Mouse (Mus musculus) ES-Bruce4 (cell line): ENCODE measurements around the gene Sftpd. TPM values are rescaled to one million over a fixed set of nuclear protein-coding genes. Genes with fewer than 3 reads are reported as not detected.

Experiments
- H3K27ac ChIP-seq: 2 replicates; pipeline ENCODE4 v1.5.1; 2012; ENCODE audit warnings: low read length, inconsistent platforms; ENCODE audit not compliant: insufficient read depth
- H3K27me3 ChIP-seq: 2 replicates; pipeline ENCODE4 v1.6.1; 2012; ENCODE audit warnings: mild to moderate bottlenecking, low read length, inconsistent platforms; ENCODE audit not compliant: control insufficient read depth, poor library complexity, insufficient read depth, severe bottlenecking
- H3K36me3 ChIP-seq: 2 replicates; pipeline ENCODE4 v1.6.1; 2012; ENCODE audit warnings: inconsistent platforms, mild to moderate bottlenecking, low read length, moderate library complexity; ENCODE audit not compliant: control insufficient read depth, poor library complexity, insufficient read depth, severe bottlenecking
- H3K4me1 ChIP-seq: one replicate; pipeline ENCODE4 v1.8.1; 2011; ENCODE audit warnings: low read length; ENCODE audit not compliant: control insufficient read depth, insufficient read depth
- H3K4me3 ChIP-seq: 2 replicates; pipeline ENCODE4 v1.5.1; 2011; ENCODE audit warnings: low read depth, mild to moderate bottlenecking, low read length
- H3K9ac ChIP-seq: 2 replicates; pipeline ENCODE4 v1.6.1; 2012; ENCODE audit warnings: low read depth, mild to moderate bottlenecking, inconsistent platforms; ENCODE audit not compliant: poor library complexity, severe bottlenecking
- H3K9me3 ChIP-seq: replicated peaks from 2 replicates; pipeline ENCODE4 v1.6.1; 2012; ENCODE audit warnings: mild to moderate bottlenecking, low read length, inconsistent platforms; ENCODE audit not compliant: control insufficient read depth, poor library complexity, insufficient read depth, severe bottlenecking
- CTCF ChIP-seq: IDR thresholded peaks from one replicate; pipeline ENCODE4 v1.8.1; 2011; ENCODE audit warnings: low read depth, low read length
- EP300 ChIP-seq: IDR thresholded peaks from 2 replicates; pipeline ENCODE4 v1.6.1; 2011; ENCODE audit warnings: low read depth, low read length; ENCODE audit not compliant: insufficient read depth
- POLR2A ChIP-seq: IDR thresholded peaks from one replicate; pipeline ENCODE4 v1.8.1; 2011; ENCODE audit warnings: low read length; ENCODE audit not compliant: insufficient read depth
- polyA plus RNA-seq: library from polyadenylated mRNA; stranded (reverse); fragments of >200 nt; gene quantifications from 2 replicates; pipeline ENCODE4 v1.2.4, GENCODE M21; 2011; ENCODE audit warnings: low read depth; ENCODE audit not compliant: missing spikeins, insufficient read depth, insufficient read length

Sftpd gene
- polyA plus RNA-seq, 1 experiment: not detected

DNA sequence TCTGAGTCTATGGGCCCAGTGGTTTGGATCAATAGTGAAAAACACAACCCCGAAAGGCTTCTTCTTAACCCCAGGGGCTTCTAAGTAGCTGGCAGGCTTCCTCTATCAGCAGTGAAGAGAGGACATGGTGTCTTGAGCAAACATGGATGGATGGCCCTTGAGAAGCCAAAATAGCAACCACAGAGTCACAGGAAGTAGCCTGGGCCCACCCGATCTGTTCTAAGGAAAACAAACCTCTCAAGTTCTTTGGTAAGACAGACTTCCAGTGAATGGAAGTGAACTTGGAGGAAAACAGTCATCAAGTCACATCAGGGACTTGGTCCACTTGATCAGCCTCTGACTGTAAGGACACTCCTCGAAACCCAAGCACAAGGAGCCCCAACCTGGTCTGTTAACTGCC lies 38.0 kb downstream of the Sftpd start:
- H3K9me3 ChIP-seq: no peaks in the 10 kb centered on the region
- no peaks in the 10 kb centered on the region for H3K4me1 ChIP-seq
- no peak overlapping the region for H3K9ac ChIP-seq
- no peaks in the 10 kb centered on the region for H3K27me3 ChIP-seq
- H3K4me3 ChIP-seq: no peak overlapping the region
- no peaks in the 10 kb centered on the region for H3K36me3 ChIP-seq
- H3K27ac ChIP-seq: no peak overlapping the region
- no peak for TF ChIP-seq EP300
- TF ChIP-seq POLR2A: no peak

DNA sequence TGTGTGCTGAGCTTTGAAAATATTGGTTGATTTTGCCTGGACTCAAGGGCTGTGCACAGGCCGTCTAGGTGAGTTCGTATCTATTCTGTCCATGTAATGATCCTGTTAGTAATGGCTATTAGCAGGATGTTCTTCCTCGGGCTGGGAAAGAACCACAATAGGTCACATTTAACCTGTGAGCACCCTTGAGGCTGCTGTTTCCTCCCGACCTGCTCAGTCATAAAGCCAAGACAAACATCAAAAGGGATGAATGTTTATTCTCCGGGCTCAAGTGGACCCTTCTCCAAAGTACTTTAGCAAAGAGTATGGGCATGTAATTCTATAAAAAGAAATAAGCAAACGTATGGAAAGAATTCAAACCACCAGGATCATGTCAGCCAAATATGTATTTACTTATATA lies 38.9 kb downstream of the Sftpd start:
- no peaks in the 10 kb centered on the region for H3K36me3 ChIP-seq
- H3K27me3 ChIP-seq: no peaks in the 10 kb centered on the region
- no peak overlapping the region for H3K9ac ChIP-seq
- no peaks in the 10 kb centered on the region for H3K4me1 ChIP-seq
- TF ChIP-seq EP300: no peak
- TF ChIP-seq CTCF: no peak
- TF ChIP-seq POLR2A: no peak
- H3K9me3 ChIP-seq: no peaks in the 10 kb centered on the region
- H3K27ac ChIP-seq: no peak overlapping the region
- H3K4me3 ChIP-seq: no peak overlapping the region

- Histone ChIP-seq H3K27me3 (no peaks in the 10 kb centered on the region), H3K27ac (no peak overlapping the region), H3K9ac (no peak overlapping the region), H3K9me3 (no peaks in the 10 kb centered on the region), H3K4me3 (no peak overlapping the region), H3K36me3 (no peaks in the 10 kb centered on the region), H3K4me1 (no peaks in the 10 kb centered on the region)
- no peak for TF ChIP-seq CTCF
- no peak for TF ChIP-seq POLR2A
- TF ChIP-seq EP300: no peak
Measured at GRCm38 (mm10) chr14:41140686-41141085, 44.3 kb downstream of the Sftpd start.

DNA sequence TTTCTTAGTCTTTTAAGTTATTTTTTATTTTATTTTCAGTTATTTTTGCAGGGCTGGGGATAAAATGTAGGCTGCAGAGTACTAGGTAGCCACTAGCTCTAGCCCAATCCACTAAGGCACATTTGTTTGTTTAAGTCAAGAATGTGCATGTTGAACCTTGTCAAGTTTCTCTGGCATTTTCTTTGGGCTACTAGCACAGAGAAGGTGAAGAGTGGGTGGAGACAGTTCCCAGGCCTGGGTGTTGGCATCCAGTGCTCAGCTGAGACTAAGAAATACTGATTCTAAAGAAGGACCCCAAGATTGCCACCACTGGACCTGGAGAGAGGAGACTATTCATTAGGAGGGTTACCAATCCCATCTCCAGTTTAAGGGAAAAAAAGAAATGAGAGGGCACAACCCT lies 47.9 kb downstream of the Sftpd start:
- Histone ChIP-seq H3K36me3 (no peaks in the 10 kb centered on the region), H3K9ac (no peak overlapping the region), H3K27me3 (no peaks in the 10 kb centered on the region), H3K4me3 (no peak overlapping the region), H3K4me1 (no peaks in the 10 kb centered on the region), H3K27ac (no peak overlapping the region), H3K9me3 (no peaks in the 10 kb centered on the region)
- no peak for TF ChIP-seq CTCF
- no peak for TF ChIP-seq EP300
- no peak for TF ChIP-seq POLR2A

DNA sequence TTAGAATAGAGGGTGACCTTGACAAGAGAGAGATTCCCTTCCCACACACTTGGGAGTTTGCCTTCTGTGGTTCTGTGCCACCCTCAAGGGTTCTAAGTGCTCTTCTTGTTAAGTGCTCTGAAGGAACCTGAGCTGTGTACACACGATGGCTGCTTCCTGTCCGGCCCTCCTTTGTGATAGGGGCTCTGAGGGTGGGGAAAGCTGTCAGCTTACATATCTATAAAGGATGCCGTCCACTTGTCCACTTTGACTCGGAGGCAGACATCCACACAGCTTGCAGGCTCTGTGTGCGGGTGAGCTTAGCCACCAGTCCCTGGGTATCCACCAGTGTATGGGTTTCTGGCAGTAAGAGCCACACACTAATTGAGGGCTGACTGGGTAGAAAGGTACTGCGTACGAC lies 53.4 kb downstream of the Sftpd start, which contains the start of gene Sftpa1:
Gene Sftpa1, plus strand, starts transcription at position 243 of the 400 bp plus-strand sequence.
- TF ChIP-seq POLR2A (no peak), EP300 (no peak), CTCF (no peak)

DNA sequence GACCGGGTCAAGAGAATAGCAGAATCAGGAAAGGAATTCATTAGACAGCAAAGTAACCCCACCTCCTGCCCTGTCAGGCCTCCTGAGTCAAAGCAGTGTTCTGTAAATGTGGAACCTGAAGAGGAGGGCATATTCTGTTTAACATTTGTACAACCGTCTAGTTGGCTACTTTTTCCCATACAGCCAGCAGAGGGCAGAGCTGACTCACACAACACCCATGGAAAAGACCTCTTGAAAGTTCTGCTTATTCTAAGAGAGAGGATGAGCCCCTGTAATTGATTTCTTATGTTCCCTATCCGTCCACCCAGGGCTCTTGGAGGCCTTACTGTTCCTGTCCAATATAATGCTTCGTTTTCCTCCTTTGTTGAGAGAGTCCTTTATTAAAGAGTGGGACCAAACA lies 57.0 kb downstream of the Sftpd start:
- no peaks in the 10 kb centered on the region for H3K4me1 ChIP-seq
- no peaks in the 10 kb centered on the region for H3K9me3 ChIP-seq
- H3K27ac ChIP-seq: no peak overlapping the region
- H3K36me3 ChIP-seq: no peaks in the 10 kb centered on the region
- TF ChIP-seq POLR2A (no peak), CTCF (no peak), EP300 (no peak)
- no peaks in the 10 kb centered on the region for H3K27me3 ChIP-seq
- no peak overlapping the region for H3K4me3 ChIP-seq
- no peak overlapping the region for H3K9ac ChIP-seq

More for the DNA sequence above, 53.4 kb downstream of the Sftpd start, which contains the start of gene Sftpa1:
- no peaks in the 10 kb centered on the region for H3K27me3 ChIP-seq
- no peaks in the 10 kb centered on the region for H3K4me1 ChIP-seq
- no peak within 1 kb of the TSS for H3K4me3 ChIP-seq
- H3K9ac ChIP-seq: no peak within 1 kb of the TSS
- H3K9me3 ChIP-seq: no peaks in the 10 kb centered on the region
- no peaks in the 10 kb centered on the region for H3K36me3 ChIP-seq
- H3K27ac ChIP-seq: no peak within 1 kb of the TSS
